Mouse (Mus musculus) lung, postnatal 25 days (tissue): ENCODE measurements around the gene Ppp1r10.
"Not testable (repeated sequence)": the region's sequence is repeated elsewhere in the genome, so short reads cannot be mapped to it uniquely, and the experiment has no call there.

ENCODE experiments used
- DNase-seq: peaks from one replicate; pipeline ENCODE4 v3.0.0; 2022; ENCODE audit warnings: low spot score

Ppp1r10 gene

GRCm38 (mm10) chr17:35930627-35931026, 14.4 kb downstream of the Ppp1r10 start:
- DNase-seq, result no peak

GRCm38 (mm10) chr17:35932608-35933007, 16.4 kb downstream of the Ppp1r10 start:
- DNase-seq, result no peak

DNA sequence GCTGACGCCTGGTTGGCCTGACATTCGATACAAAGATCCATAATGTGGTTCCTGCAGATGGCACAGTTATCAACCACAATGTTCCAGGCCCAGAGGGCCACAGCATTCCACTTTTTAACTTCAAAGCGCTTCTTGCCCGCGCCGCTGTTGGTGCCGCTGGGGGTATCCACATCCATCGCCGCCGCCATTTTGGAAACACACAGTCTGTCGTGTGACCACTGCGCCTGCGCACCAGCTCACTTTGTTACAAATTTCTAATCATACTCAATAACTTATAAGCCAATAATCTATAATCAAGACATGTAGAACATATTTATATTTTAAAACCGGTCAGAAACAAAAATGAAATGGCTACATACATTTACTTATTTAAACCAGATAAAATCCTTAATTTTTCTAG, 19.5 kb downstream of the Ppp1r10 start:
- not testable (repeated sequence) for DNase-seq

DNA sequence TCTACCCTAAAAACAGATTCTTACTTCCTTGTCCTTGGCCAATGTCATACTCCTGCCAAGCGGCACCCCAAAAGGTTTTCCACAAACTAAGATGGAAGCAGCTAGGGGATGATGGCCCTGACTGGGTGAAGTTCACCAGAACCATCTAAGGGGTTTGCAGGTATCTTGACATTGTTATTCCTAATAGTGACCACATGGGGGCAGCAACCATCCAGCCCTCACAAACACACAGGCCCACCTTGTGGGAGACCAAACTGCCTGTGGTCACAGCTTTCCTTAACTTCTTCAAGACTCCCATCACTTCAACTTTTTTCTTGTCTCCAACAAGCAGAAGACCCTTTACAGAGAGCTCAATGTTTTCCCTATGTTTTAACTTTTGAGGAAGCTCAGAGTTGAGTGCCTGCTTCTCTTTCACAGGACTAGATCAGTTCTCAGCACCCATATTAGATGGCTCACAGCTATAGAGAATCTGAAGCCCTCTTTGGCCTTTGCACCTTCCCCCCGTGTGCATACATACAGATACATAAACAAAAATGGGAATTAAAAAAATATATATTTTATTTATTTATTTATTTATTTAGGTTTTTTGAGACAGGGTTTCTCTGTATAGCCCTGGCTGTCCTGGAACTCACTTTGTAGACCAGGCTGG, 21.6 kb downstream of the Ppp1r10 start:
- peak; percentile 47 for DNase-seq

DNA sequence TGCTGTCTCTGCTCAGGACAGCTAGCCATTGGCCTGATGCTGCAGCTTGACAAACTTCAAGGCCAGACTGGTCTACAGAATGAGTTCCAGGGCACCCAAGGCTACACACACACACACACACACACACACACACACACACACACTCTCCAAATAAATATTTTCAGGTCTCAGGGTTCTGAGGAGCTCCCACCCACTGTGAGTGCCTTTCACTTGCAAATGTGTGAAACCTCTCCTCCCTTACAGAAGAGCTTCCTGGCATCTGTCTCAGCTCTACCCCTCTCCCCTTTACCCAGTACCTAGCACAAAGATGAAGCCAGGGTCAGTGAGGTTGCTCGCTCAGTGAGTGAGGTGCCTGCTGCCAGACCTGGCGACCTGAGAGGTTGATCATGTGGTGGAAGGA, 22.9 kb downstream of the Ppp1r10 start:
- DNase-seq, result no peak

GRCm38 (mm10) chr17:35939941-35940340, 23.7 kb downstream of the Ppp1r10 start:
- DNase-seq, result no peak

DNA sequence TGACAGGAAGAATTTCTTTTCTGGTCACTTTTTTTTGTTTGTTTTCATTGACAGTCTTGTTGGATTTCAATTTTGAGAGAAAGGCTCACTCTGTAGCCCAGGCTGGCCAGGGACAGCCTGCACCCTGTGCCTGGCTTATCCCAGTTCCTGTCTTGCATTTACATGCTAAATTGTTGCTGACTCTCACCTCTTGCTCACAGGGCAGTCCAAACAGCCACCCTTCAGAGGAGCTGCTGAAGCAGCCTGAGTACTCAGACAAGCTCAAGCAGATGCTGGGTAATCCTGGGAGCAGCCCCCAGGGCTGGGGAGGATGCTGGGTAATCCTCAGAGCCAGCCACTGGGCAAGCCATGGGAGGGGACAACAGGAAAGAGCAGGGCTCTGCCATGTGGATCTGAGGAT, 34.7 kb downstream of the Ppp1r10 start:
- DNase-seq, result not testable (repeated sequence)

GRCm38 (mm10) chr17:35952559-35952958, 36.3 kb downstream of the Ppp1r10 start:
- DNase-seq, result not testable (repeated sequence)

- no peak for DNase-seq
Observed at GRCm38 (mm10) chr17:35954665-35955064, 38.4 kb downstream of the Ppp1r10 start.

GRCm38 (mm10) chr17:35958533-35959223, 42.4 kb downstream of the Ppp1r10 start:
- DNase-seq, result no peak

- no peak for DNase-seq
Observed at GRCm38 (mm10) chr17:35963279-35963678, 47.0 kb downstream of the Ppp1r10 start.

DNA sequence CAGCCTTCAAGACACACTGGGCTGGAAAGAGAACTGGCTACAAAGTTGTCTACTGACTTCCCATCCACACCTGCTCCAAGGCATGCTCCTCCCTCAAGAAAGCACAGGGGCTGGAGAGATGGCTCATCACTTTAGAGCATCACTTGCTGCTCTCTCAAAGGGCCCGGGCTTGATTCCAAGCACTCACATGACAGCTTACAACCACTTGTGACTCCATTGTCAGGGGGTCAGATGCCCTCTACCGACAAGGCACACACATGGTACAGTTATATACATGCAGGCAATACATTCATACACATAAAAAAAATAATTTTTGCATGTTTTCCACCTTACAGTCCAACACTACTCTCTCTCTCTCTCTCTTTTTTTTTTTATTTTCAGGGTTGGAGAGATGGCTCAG, 51.4 kb downstream of the Ppp1r10 start:
- DNase-seq, result no peak

DNA sequence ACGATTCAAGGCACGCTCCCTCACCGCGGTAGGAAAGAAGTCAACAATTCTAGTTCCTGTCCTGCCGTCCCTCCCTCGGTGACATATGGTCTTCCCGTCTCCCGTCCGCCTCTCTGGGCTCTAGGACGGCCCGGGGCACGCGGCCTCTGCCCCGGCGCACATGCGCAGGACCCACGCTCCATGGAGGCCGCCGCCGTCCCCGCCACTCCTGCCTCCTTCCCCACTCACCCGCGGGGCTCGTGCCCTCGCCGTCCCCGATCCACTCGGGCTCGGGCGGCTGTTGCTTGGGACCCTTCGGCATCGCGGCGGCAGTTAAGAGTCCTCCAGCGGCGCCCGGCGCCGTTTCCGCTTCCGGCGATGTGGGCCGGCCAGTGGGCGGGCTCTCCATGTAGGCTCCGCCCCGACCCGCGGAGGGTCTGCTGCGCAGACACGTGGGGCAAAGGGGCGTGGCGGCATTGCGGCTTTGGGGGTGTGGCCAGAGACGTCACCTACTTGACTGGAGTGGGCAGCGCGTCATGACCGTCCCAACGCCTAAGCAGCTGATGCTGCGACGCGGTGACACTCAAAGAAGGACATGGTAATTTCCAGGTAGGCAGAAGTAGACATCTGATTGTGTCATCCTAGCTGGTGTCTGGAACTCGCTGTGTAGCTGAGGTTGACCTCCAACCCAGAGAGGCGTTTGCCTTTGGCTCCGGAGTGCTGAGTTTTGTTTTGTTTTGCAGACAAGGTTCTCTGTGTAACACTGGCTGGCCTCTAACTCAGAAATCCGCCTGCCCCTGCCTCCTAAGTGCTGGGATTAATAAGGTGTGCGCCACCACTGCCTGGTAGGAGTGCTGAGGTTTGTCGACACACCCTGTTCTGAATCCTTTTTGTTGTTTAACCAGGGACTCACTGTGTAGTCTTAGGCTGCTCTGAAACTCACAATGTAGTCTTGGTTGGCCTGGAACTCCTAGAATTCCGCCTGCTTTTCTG, 53.5 kb downstream of the Ppp1r10 start, which contains the start of gene Abcf1:
Abcf1 (minus strand) TSS at position 344 of the 972 bp plus-strand sequence.
- DNase-seq, result peak; percentile 98

DNA sequence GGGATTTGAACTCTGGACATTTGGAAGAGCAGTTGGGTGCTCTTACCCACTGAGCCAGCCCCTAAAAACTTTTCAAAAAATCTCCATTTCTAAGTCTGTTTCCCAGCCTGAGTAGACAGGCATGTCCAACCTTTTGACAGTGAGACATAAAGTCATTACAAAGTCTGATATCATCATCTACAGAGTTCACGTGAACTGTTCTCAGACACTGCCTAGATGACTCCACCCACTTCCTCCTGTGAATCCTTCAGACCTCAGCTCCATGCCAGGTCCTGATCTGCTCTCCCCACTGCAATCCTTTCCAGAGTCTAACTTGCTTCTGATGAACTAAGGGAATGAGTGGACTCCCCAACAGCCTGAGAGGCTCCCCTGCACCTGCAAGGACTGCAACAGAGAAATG, 55.9 kb downstream of the Ppp1r10 start:
- no peak for DNase-seq

- DNase-seq, result peak; percentile 16
Observed at GRCm38 (mm10) chr17:35978811-35979400, 62.7 kb downstream of the Ppp1r10 start.

DNA sequence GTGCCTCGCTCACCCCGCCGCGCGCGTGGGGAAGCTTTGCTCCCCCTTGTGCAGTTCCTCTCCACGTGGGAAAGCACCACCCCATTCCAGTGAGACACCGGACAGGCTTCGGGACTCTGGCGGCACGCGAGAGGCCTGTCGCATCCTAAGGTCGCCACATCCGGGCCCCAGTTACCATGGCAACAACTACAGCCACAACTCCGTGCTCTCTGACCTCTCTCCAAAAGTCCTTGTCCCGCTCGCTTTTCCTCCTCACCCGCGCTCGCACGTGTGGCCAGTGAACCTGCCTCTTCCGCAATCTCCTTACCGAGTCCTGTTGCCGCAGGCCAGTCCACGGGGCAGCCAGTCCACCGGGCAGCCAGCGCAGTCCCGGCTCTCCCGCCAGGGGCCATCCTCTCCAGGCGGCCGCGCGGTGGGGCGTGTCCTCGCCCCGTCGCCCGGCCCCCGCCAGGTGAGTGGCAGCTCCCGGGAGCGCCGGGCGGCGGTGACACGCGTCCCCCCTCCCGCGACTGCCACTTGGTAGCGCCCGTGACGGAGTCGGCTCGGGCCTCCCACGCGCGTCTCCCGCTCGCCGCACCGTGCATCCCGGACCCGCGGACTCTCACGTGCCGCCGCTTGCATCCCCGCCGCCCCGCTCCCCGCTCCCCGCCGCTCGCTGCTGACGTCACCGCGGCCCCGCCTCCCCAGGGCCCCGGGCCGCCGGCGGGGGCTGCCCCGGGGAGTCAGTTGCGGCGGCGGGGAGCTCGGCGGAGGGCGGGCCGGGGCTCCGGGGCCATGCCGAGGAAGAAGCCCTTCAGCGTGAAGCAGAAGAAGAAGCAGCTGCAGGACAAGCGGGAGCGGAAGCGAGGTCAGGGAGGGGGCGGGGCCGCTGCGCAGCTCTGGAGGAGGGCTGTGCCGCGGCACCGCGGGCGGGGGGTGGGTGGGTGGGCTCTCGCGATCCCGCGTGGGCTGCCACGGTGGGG, 63.4 kb downstream of the Ppp1r10 start, which contains the start of the genes Gnl1 and Prr3:
Gnl1 (plus strand) TSS at position 451 of the 962 bp plus-strand sequence.
Prr3 (minus strand) TSS at position 836 of the 962 bp plus-strand sequence.
- DNase-seq, result peak; percentile 90

DNA sequence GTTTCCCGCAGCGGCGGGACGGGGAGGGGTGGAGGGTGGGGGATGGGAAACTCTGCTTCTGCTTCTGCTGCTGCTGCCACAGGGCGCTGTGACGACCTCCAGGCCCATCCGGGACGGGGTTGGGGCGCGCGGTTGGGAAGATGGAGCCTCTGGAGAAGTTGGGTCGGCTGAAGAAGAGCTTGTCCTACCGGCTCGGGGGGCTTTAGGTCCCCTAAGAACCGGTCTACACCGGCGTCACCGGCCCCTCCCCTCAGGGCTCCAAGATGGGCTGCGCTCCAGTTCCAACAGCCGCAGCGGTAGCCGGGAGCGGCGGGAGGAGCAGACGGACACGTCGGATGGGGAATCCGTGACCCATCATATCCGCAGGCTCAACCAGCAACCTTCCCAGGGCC, 64.1 kb downstream of the Ppp1r10 start:
- peak; percentile 34 for DNase-seq

DNA sequence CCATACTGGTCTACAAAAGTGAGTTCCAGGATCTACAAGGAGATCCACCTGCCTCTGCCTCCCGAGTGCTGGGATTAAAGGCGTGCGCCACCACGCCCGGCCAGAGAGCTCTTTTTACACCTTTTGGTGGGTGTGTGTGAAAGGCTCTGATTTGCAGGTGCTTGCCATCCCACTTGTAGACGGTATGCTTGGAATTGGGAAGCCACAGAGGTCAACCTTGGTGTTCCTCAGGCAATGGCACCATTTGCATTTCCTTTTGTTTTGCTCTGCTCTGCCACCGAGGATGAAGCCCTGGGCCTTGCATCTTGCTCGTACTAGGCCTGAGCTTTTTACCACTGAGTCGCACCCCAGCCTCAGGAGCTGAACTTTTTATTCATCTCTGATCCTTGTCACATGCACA, 65.5 kb downstream of the Ppp1r10 start:
- no peak for DNase-seq
